Mouse (Mus musculus) B cell, adult 2 months (primary cell): Measurements from ENCODE around the gene Dnajc9.

Experiments
- DNase-seq, 2 experiments: peaks; one replicate each; pipeline ENCODE4 v3.0.0; 2022

Dnajc9 gene

GRCm38 (mm10) chr14:20347991-20348541 lies 40.6 kb downstream of the Dnajc9 start, which contains the start of the genes Ecd and Fam149b:
Gene Ecd, minus strand, starts transcription at chr14:20348121.
Gene Fam149b, plus strand, starts transcription at chr14:20348162.
- DNase-seq = peak; percentile 95

GRCm38 (mm10) chr14:20347441-20347990 lies 41.2 kb downstream of the Dnajc9 start:
- no peak for DNase-seq

GRCm38 (mm10) chr14:20345885-20346284 lies 42.8 kb downstream of the Dnajc9 start:
- no peak for DNase-seq

- DNase-seq = peak; percentile 64 to 68
Measured at GRCm38 (mm10) chr14:20340866-20341265, 47.8 kb downstream of the Dnajc9 start.

- peak; percentile 63 to 66 for DNase-seq
Measured at GRCm38 (mm10) chr14:20340149-20340548, 48.6 kb downstream of the Dnajc9 start.

- DNase-seq = peak; percentile 23 to 26
Measured at GRCm38 (mm10) chr14:20339415-20339814, 49.3 kb downstream of the Dnajc9 start.
